Mouse (Mus musculus): Measurements from ENCODE around the gene Txndc17.
"Not testable (repeated sequence)": the region's sequence is repeated elsewhere in the genome, so short reads cannot be mapped to it uniquely, and the experiment has no call there.

Txndc17 gene

GRCm38 (mm10) chr11:72207204-72207833 lies at the start of gene Txndc17, which contains the start of gene 4933427D14Rik:
Txndc17 (plus strand) TSS chr11:72207547.
4933427D14Rik (minus strand) TSS chr11:72207459.
- peak; percentile 85 for DNase-seq (ENCODE audit: low spot score)

DNA sequence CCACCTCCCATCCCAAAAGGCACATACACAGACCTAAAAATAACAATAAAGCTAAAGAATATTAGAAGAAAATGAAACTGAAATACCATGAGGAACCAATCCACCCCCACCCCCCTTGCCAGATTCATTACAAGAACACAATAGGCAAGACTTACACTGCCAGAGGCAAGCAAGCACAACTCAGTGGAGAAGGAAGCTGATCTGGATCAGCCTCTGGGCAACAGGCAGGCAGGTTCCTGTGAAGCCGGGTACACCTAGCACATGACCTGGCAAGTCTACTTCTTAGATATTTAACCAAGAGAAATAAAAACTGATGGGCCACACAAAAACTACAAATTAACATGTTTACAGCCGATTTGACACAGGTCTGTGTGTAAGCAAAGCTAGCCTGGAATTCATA lies 44.1 kb upstream of the Txndc17 start:
- no peak for DNase-seq (ENCODE audit: low spot score)

DNA sequence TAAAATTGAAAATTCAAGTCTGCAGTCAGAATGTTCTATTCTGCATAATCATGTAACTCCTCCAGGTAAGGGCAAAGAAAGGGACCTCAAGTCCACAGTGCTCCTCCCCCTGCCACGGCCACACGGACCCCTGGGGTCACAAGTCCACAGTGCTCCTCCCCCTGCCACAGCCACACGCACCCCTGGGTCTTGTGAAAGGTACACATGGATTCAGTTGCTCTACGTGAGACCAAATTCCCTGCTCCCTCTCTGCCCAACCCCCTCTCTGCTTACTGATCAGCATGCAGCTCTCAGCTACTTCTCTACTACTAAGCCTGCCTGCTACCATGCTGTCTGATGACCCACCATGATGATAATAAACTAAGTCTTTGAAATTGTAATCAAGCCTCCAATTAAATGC lies 37.5 kb upstream of the Txndc17 start:
- no peak for DNase-seq (ENCODE audit: low spot score)

GRCm38 (mm10) chr11:72171906-72172305 lies 35.4 kb upstream of the Txndc17 start:
- not testable (repeated sequence) for DNase-seq (ENCODE audit: low spot score)

DNA sequence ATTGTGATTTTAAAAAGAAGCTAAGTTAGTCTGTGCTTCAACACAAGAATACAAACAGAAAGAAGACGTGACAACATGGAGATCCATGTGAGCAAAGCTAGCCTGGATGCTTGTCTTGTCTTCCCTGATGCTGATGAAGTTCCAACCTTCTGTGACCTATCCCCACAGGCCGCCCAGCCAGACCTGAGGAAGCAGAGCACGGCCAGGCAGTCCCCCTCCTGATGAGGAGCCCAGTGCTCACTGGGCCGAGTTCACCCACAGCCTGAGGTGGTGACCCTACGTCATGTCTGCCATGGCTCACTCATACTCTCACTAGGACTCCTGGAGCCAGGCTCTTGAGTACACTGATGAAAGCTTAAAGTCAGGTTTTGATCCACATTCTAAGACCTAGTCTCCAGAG lies 33.8 kb upstream of the Txndc17 start:
- no peak for DNase-seq (ENCODE audit: low spot score)

GRCm38 (mm10) chr11:72174721-72175120 lies 32.6 kb upstream of the Txndc17 start:
- no peak for DNase-seq (ENCODE audit: low spot score)

DNA sequence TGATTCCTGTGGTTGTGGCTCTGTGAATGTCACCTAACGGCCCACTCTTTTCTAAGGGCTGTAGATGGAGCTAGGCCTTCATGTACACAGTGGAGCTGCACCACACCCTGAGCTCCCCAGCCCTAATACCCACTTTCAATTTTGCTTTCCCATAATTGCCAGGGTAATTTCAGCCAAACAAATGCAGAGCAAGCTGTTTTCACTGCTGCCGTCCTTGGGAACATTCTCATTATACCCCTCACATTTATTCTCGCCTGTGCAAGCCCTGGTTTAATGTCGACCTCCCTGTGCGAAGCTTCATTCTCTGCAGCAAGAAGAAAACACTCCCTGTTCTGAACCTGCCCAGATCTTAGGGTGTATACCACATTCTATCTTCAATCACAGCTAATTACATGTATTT lies 31.4 kb upstream of the Txndc17 start:
- DNase-seq (ENCODE audit: low spot score), result peak; percentile 26

- no peak for DNase-seq (ENCODE audit: low spot score)
Observed at GRCm38 (mm10) chr11:72176553-72176952, 30.8 kb upstream of the Txndc17 start.

DNA sequence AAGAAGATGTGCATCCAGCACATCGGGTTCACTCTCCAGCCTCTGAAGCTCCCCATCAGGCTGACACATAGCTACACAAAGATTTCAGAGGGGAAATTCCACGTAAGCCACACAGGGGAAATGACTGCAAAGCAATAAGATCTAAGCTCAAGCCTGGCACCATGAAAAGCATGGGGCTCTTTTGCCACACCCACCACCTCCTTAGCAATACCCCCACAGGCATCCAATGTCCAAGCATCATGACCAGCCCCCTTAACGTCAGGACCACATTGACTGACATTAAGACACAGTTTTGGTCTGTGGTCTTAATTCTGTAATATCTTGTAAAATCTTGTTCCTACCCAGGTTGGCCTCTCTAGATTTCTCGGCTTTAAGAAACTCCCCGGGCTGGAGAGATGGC lies 26.8 kb upstream of the Txndc17 start:
- no peak for DNase-seq (ENCODE audit: low spot score)

DNA sequence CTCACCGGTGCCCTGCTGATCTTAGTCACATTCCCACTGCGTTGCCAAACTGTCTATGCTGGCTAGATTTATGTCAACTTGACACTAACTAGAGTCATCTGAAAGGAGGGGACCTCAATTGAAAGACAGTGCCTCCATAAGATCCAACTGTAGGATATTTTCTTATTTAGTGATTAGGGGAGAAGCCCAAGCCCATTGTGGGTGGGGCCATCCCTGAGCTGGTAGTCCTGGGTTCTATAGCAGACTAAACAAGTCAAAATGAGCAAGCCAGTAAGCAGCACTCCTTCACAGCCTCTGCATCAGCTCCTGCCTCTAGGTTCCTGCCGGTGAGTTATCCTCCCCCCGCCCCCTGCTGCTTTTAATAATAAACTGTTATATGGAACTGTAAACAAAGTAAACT lies 26.2 kb upstream of the Txndc17 start:
- DNase-seq (ENCODE audit: low spot score), result no peak

DNA sequence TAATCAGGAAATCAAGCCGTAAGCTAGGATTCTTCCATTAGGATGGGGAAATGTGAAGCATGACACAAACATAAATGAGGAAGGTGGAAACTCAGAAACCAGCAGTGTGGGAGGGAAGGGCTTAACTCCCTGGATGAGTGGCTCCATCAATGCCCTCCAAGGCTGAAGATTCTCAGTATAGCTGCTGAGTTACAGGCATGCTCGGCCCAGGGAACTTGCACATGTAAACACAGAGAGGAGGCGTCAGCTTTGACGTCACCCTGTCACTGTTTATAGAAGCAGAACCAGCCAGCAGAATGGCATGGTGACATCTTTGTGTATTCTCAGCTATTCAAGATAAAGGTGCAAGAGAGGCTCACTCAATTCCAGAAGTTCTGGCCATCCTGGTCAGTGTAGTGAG lies 23.1 kb upstream of the Txndc17 start:
- no peak for DNase-seq (ENCODE audit: low spot score)

- DNase-seq (ENCODE audit: low spot score), result no peak
Observed at GRCm38 (mm10) chr11:72190857-72191256, 16.5 kb upstream of the Txndc17 start.

DNA sequence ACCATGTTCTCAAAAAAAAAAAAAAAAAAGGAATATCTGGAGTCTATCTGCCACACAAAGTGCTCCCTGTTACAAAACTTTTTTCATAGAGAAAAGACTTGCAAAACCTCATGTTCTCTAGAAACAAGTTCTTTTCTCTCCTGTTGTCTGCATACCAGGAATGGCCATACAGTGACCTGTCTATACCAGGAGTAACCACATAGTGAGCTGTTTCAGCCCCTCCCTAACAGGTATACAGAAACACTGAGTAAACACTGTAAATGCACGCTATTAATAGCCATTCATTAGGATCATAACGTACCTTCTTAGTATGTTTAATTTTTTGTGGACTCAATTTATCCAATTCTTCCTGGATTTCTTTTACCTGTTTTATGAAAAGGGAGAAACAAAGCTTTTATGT lies 13.1 kb upstream of the Txndc17 start:
- DNase-seq (ENCODE audit: low spot score), result no peak

- no peak for DNase-seq (ENCODE audit: low spot score)
Observed at GRCm38 (mm10) chr11:72196506-72196905, 10.8 kb upstream of the Txndc17 start.

GRCm38 (mm10) chr11:72203440-72203839 lies 3.9 kb upstream of the Txndc17 start:
- DNase-seq (ENCODE audit: low spot score), result no peak

GRCm38 (mm10) chr11:72205256-72205655 lies 2.1 kb upstream of the Txndc17 start:
- DNase-seq (ENCODE audit: low spot score), result no peak

DNA sequence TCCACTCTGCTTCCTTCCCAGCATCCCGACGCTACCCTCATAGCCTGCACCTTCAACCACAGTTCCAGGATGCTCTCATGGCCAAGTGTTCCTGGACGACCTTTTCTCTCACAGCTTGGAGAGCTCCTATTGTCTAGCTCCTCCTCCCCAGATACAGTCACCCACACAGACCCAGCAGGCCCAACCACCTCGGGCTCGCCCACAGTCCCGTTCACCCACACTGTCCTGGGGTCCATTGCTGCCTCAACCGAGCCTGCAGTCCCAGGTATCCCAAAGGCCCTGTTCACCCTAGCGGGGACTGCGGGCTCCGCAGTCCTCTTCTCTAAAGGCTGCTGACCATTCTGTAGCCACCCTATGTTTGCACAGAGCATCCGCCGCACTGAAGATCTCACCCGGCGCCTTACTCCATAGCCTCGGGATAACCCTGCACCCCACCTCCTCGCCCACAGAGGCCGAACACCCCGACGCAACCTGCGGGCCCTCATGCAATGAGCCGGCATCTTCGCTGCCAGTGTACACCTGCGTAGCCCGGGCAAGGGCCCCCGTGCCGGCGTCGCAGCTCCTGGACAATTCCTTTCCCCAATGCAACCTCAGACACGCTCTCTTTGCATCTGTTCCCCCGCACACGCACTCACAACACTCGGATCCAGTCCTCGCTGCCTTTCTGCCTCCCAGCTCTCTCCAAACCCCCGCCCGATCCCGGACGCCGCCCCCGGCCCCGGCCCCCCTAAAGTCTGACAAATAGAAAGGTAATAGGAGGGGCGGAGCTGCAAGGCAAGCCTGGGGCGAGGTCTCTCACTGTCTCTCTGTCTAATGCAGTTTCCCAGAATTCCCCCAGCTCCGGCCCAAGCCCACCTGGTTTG lies 775 bp upstream of the Txndc17 start, which contains the start of gene Gm43951:
Gene Gm43951 (minus strand): TSS at position 500 of the 863 bp plus-strand sequence.
- peak; percentile 39 for DNase-seq (ENCODE audit: low spot score)

DNA sequence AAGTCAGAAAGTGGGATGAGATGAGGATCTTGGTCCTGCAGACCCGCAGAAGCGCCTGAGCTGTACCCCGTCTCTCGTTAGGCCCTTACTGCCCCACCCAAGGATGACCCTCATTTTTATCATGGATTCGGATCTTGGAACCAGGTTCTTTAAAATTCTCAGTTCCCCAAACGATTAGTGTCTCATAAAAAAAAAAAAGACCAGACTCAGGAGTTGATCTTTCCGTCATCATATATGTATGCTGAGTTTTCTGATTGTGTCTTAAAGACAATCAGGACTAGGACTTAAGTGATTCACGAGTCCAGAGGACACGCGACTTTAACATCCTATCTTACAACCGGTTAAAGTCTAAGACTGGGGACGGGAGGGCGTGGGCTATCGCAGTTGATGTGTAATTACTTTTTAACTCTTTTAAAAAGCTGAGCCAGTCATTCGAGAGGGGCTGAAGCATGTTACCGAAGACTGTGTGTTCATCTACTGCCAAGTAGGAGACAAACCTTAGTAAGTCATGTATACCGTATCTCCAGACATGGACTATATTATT lies 559 bp downstream of the Txndc17 start:
- DNase-seq (ENCODE audit: low spot score), result no peak

- peak; percentile 95 for DNase-seq (ENCODE audit: low spot score)
Observed at GRCm38 (mm10) chr11:72214591-72215409, 7.5 kb downstream of the Txndc17 start.

GRCm38 (mm10) chr11:72215410-72215797 lies 8.1 kb downstream of the Txndc17 start, which contains the start of gene Med31:
Med31 (minus strand) TSS chr11:72215592.
- DNase-seq (ENCODE audit: low spot score), result peak; percentile 73

DNA sequence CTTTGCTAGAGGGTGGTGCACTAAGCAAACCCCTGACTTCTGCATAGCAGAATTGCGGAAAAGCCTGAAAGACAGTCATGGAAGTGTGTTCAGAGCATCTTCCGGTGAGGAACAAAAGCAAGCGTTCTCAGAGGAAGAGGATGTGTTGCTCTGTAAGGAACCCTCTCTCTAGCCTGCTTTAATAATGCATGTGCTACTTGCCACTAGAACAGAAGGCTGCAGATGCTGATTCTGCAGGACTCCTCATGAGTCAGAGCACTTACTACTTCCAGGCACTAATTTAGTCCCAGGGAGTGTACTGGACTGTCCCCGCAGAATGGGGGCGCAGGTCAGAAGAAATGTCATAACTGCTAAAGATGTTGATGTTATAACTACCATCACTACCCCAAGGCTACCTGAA lies 9.8 kb downstream of the Txndc17 start:
- no peak for DNase-seq (ENCODE audit: low spot score)

- peak; percentile 80 for DNase-seq (ENCODE audit: low spot score)
Observed at GRCm38 (mm10) chr11:72221278-72221677, 13.9 kb downstream of the Txndc17 start.

Measured in layer of hippocampus, adult 11-12 months (tissue).